8 mouse cellular contexts compared by ENCODE assay signal in genomic region chr14:61038082-61038472, GRCm38 (mm10). TPM values are rescaled to one million over a fixed set of nuclear protein-coding genes. Genes with fewer than 3 reads are reported as not detected.
DNase-seq lines count a peak whose midpoint lies in the region; ATAC-seq and TF ChIP-seq lines count a peak whose summit lies in the region.

No protein-coding gene starts in this region.

- no peaks in the 10 kb centered on the region for H3K36me3 ChIP-seq in heart, embryonic 14.5 days (ENCODE audit: control insufficient read depth, insufficient read depth, low read length)
- H3K36me3 ChIP-seq in embryonic facial prominence, embryonic 12.5 days: no peaks in the 10 kb centered on the region
- no peaks in the 10 kb centered on the region for H3K36me3 ChIP-seq in hindbrain, postnatal 0 days (ENCODE audit: insufficient read depth, low read length)
- no peaks in the 10 kb centered on the region for H3K36me3 ChIP-seq in midbrain, embryonic 15.5 days (replicated peaks)

- peak; percentile 9; the same call in 1 of the 2 replicates for ATAC-seq in heart, embryonic 14.5 days (ENCODE audit: insufficient number of reproducible peaks, insufficient read depth, low FRiP score, low read depth)
- peak; percentile 37; the same call in 1 of the 2 replicates for ATAC-seq in embryonic facial prominence, embryonic 12.5 days (ENCODE audit: insufficient number of reproducible peaks, insufficient read depth, low FRiP score, low TSS enrichment)
- ATAC-seq in hindbrain, postnatal 0 days: peak; percentile 55; the same call in 1 of the 2 replicates
- ATAC-seq in midbrain, embryonic 15.5 days (replicated peaks): no peak

- peaks cover 0 to 14% of the 10 kb centered on the region in 2 experiments for H3K4me1 ChIP-seq in heart, embryonic 14.5 days (ENCODE audit: control insufficient read depth in 2 of 2, insufficient read depth in 2 of 2, low read length in 2 of 2)
- peaks cover 15% of the 10 kb centered on the region for H3K4me1 ChIP-seq in embryonic facial prominence, embryonic 12.5 days
- H3K4me1 ChIP-seq in hindbrain, postnatal 0 days (ENCODE audit: insufficient read depth, low read length): peaks cover 13% of the 10 kb centered on the region; the same call in 1 of the 2 replicates
- H3K4me1 ChIP-seq in midbrain, embryonic 15.5 days: peaks cover 23% of the 10 kb centered on the region

- peak overlapping the region; percentile 68; the same call in 1 of the 2 replicates for H3K9ac ChIP-seq in heart, embryonic 14.5 days (ENCODE audit: low read length)
- H3K9ac ChIP-seq in embryonic facial prominence, embryonic 12.5 days: no peak overlapping the region; the same call in 1 of the 2 replicates
- peak overlapping the region; percentile 63; the same call in 1 of the 2 replicates for H3K9ac ChIP-seq in hindbrain, postnatal 0 days (replicated peaks; ENCODE audit: low read length)
- H3K9ac ChIP-seq in midbrain, embryonic 15.5 days: peak overlapping the region; percentile 70

- TF ChIP-seq CTCF in hindbrain, postnatal 0 days (IDR thresholded peaks at IDR 0.05; ENCODE audit: low read depth): no peak

- 25% methylated on average over 8 of the region's 8 CpGs for whole genome bisulfite sequencing in heart, embryonic 14.5 days
- 26% methylated on average over 8 of the region's 8 CpGs for WGBS in embryonic facial prominence, embryonic 12.5 days
- WGBS in hindbrain, postnatal 0 days: 27% methylated on average over 8 of the region's 8 CpGs
- 19% methylated on average over 8 of the region's 8 CpGs for WGBS in midbrain, embryonic 15.5 days

- DNase-seq in heart, adult 8-10 months (ENCODE audit: low spot score): no peak
- DNase-seq in hindbrain, postnatal 0 days (ENCODE audit: low spot score): no peak
- DNase-seq in adrenal gland, adult 2 months: no peak
- no peak for DNase-seq in thymus, postnatal 4 days
- no peak for DNase-seq in frontal cortex, adult 2 months (ENCODE audit: extremely low spot score in 1 of 2, low spot score in 1 of 2)

- H3K9me3 ChIP-seq in heart, embryonic 14.5 days (ENCODE audit: control insufficient read depth, low read length): no peaks in the 10 kb centered on the region
- no peaks in the 10 kb centered on the region for H3K9me3 ChIP-seq in embryonic facial prominence, embryonic 12.5 days
- H3K9me3 ChIP-seq in hindbrain, postnatal 0 days (ENCODE audit: low read length): no peaks in the 10 kb centered on the region
- H3K9me3 ChIP-seq in midbrain, embryonic 15.5 days: no peaks in the 10 kb centered on the region

- H3K4me3 ChIP-seq in heart, embryonic 14.5 days (ENCODE audit: control insufficient read depth in 1 of 2, insufficient read depth in 1 of 2, low read depth in 1 of 2, low read length in 2 of 2): peak overlapping the region; percentile 8 to 65; a peak in 3 of 4 replicates
- H3K4me3 ChIP-seq in embryonic facial prominence, embryonic 12.5 days: peak overlapping the region; percentile 67
- H3K4me3 ChIP-seq in hindbrain, postnatal 0 days (ENCODE audit: low read length): peak overlapping the region; percentile 60
- H3K4me3 ChIP-seq in midbrain, embryonic 15.5 days: peak overlapping the region; percentile 73

- H3K4me2 ChIP-seq in heart, embryonic 14.5 days (ENCODE audit: low read length): peak overlapping the region; percentile 99
- peak overlapping the region; percentile 100 for H3K4me2 ChIP-seq in embryonic facial prominence, embryonic 12.5 days (replicated peaks)
- peak overlapping the region; percentile 99 for H3K4me2 ChIP-seq in hindbrain, postnatal 0 days (ENCODE audit: low read depth, low read length)
- peak overlapping the region; percentile 97 for H3K4me2 ChIP-seq in midbrain, embryonic 15.5 days

- H3K27ac ChIP-seq in heart, embryonic 14.5 days (replicated peaks in 1 of 2; ENCODE audit: control insufficient read depth in 1 of 2, insufficient read depth in 1 of 2, low read depth in 2 of 2, low read length in 2 of 2): no peak overlapping the region
- no peak overlapping the region for H3K27ac ChIP-seq in embryonic facial prominence, embryonic 12.5 days
- H3K27ac ChIP-seq in hindbrain, postnatal 0 days: 0 out of 2 replicates have a peak overlapping the region, but pooled peaks have one; percentile 36
- peak overlapping the region; percentile 69 for H3K27ac ChIP-seq in midbrain, embryonic 15.5 days

- no peaks in the 10 kb centered on the region for H3K27me3 ChIP-seq in heart, embryonic 14.5 days (ENCODE audit: control insufficient read depth, insufficient read depth, low read length)
- no peaks in the 10 kb centered on the region for H3K27me3 ChIP-seq in embryonic facial prominence, embryonic 12.5 days
- no peaks in the 10 kb centered on the region for H3K27me3 ChIP-seq in hindbrain, postnatal 0 days (ENCODE audit: insufficient read depth, low read length)
- H3K27me3 ChIP-seq in midbrain, embryonic 15.5 days (replicated peaks): no peaks in the 10 kb centered on the region

RNA-seq across cellular contexts. Expression of gene Tnfrsf19, which starts 8.2 kb away (rescaled TPM):
- polyA plus RNA-seq in heart, embryonic 14.5 days (2014; fragmentation: Nextera tagmentation; extraction: Ambion mirVana): 20.8 and 22.2 TPM in 2 replicates
- 1 to 10 TPM; 2.5 to 5.3 (median 3.7) TPM for total RNA-seq in heart, adult 8-10 months (2022)
- 49.0 and 62.6 TPM in 2 replicates for polyA plus RNA-seq in embryonic facial prominence, embryonic 12.5 days (2016; fragmentation: Nextera tagmentation; extraction: Ambion mirVana)
- 42.2 and 51.6 TPM in 2 replicates for total RNA-seq in hindbrain, postnatal 0 days (2014; rRNA removed)
- polyA plus RNA-seq in hindbrain, postnatal 0 days (2015; fragmentation: Nextera tagmentation; extraction: Ambion mirVana): 28.9 and 29.0 TPM in 2 replicates
- 37.2 and 40.5 TPM in 2 replicates for polyA plus RNA-seq in midbrain, embryonic 15.5 days (2015; fragmentation: Nextera tagmentation; extraction: Ambion mirVana)
- total RNA-seq in adrenal gland, adult 2 months (2021): 10 to 100 TPM; 47.1 to 49.7 TPM
- polyA plus RNA-seq in adrenal gland, adult 2 months (2012; rRNA removed): 97.1 and 167 TPM in 2 replicates
- polyA plus RNA-seq in frontal cortex, adult 2 months (2012; rRNA removed): 49.1 and 54.9 TPM in 2 replicates

Comparison
In these comparisons a context has a peak if more than half of its experiments do, and no peak if none do; other contexts are left out.
1. H3K27ac ChIP-seq: peak in hindbrain, postnatal 0 days (single experiment) and midbrain, embryonic 15.5 days (single experiment); none in heart, embryonic 14.5 days (0 of 2) and embryonic facial prominence, embryonic 12.5 days (single experiment).
2. Peak in every context shown above with its lines, with median percentiles within 50 percentile points of each other: H3K4me2 ChIP-seq and H3K4me3 ChIP-seq.